ENCODE assay signal across 20 mouse cellular contexts in the genomic region with DNA sequence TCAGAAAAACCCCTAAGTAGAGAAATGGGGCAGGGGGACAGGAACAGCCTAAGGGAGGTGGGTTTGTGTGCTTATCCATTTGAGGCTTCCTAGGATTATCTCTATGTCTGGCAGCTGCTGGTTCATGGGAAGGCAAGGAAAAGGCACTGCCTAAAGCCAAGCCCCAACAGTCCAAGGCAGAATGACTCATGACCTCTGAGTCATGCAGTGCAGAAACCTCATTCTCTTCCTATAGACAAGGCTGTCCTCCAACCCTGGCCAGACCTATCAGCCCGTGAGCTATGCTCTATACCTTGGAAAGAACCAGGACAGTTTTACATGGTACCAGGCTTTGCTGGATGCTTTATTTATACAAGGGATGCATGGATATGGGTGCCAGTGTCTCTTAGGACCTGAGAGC.
DNase-seq lines count a peak whose midpoint lies in the region; ATAC-seq and TF ChIP-seq lines count a peak whose summit lies in the region.
"Had no signal": no experiment of that assay in that cellular context is flagged by ENCODE, and none has a peak within 500 bp of the region (broad histone marks: within the 10 kb centered on the region; RNA-seq: fewer than 3 reads in every experiment).

No protein-coding gene starts in this region.

- no peak overlapping the region for H3K9ac ChIP-seq in stomach, postnatal 0 days (ENCODE audit: low read length)
- H3K9ac ChIP-seq in forebrain, embryonic 12.5 days, result no peak overlapping the region
- H3K9ac ChIP-seq: embryonic facial prominence, embryonic 12.5 days had no signal

- no peak overlapping the region for H3K27ac ChIP-seq in stomach, postnatal 0 days (replicated peaks)
- no peak overlapping the region for H3K27ac ChIP-seq in kidney, adult 2 months (ENCODE audit: insufficient read depth, low read depth, low read length)
- H3K27ac ChIP-seq in forebrain, embryonic 12.5 days, result no peak overlapping the region
- H3K27ac ChIP-seq: embryonic facial prominence, embryonic 10.5 days; embryonic facial prominence, embryonic 12.5 days had no signal

- no peak for TF ChIP-seq EP300 in stomach, postnatal 0 days (optimal IDR thresholded peaks at IDR 0.05)

- ATAC-seq in stomach, postnatal 0 days (ENCODE audit: low FRiP score, low TSS enrichment), result 0 out of 2 replicates have a peak, but pooled peaks have one; percentile 51
- ATAC-seq in forebrain, embryonic 12.5 days (ENCODE audit: low FRiP score), result no peak
- no peak for ATAC-seq in megakaryocyte progenitor cell, adult 5-6 weeks (replicated peaks; ENCODE audit: poor library complexity)
- ATAC-seq: CD4-positive, CD25-positive, alpha-beta regulatory T cell, adult 4 months; forebrain, embryonic 14.5 days; forebrain, embryonic 16.5 days had no signal

- no peak overlapping the region for H3K4me2 ChIP-seq in stomach, postnatal 0 days (replicated peaks; ENCODE audit: low read depth)
- H3K4me2 ChIP-seq in forebrain, embryonic 12.5 days, result no peak overlapping the region
- H3K4me2 ChIP-seq: embryonic facial prominence, embryonic 12.5 days had no signal

- WGBS in stomach, postnatal 0 days, result 64% methylated on average over 1 of the region's 1 CpGs
- 62% methylated on average over 1 of the region's 1 CpGs for WGBS in kidney, adult 2 months
- WGBS in forebrain, embryonic 12.5 days, result 75% methylated on average over 1 of the region's 1 CpGs

- TF ChIP-seq CTCF in stomach, postnatal 0 days (IDR thresholded peaks at IDR 0.05; ENCODE audit: low read depth), result no peak
- TF ChIP-seq CTCF in kidney, adult 2 months (conservative IDR thresholded peaks at IDR 0.05; ENCODE audit: insufficient read depth, insufficient read length, low read depth, low read length), result no peak

- TF ChIP-seq POLR2A in kidney, adult 2 months (IDR thresholded peaks at IDR 0.05; ENCODE audit: low read depth, low read length), result no peak

- DNase-seq in 3T3-L1 (ENCODE audit: low read depth, low spot score) (peak; percentile 65), 416B (ENCODE audit: low read depth) (peak; percentile 63), NIH3T3 (ENCODE audit: low read depth) (peak; percentile 22)
- DNase-seq in stomach, postnatal 0 days (ENCODE audit: low spot score), result no peak
- DNase-seq in kidney, adult 2 months, result no peak
- DNase-seq: adrenal gland, postnatal 10 days; cerebellum, adult 11-12 months; cerebellum, adult 2 months; cerebellum, adult 9-10 months; cerebellum, postnatal 10 days; cerebellum, postnatal 25 days had no signal

- no peaks in the 10 kb centered on the region for H3K9me3 ChIP-seq in stomach, postnatal 0 days (ENCODE audit: control insufficient read depth, low read length)
- no peaks in the 10 kb centered on the region for H3K9me3 ChIP-seq in forebrain, embryonic 12.5 days
- H3K9me3 ChIP-seq: embryonic facial prominence, embryonic 10.5 days; embryonic facial prominence, embryonic 12.5 days; G1E had no signal

- no peaks in the 10 kb centered on the region for H3K36me3 ChIP-seq in stomach, postnatal 0 days (ENCODE audit: control insufficient read depth, insufficient read depth, low read length)
- no peaks in the 10 kb centered on the region for H3K36me3 ChIP-seq in kidney, adult 2 months (ENCODE audit: control insufficient read depth, insufficient read depth, low read length)
- no peaks in the 10 kb centered on the region for H3K36me3 ChIP-seq in forebrain, embryonic 12.5 days (replicated peaks)
- H3K36me3 ChIP-seq: embryonic facial prominence, embryonic 10.5 days; embryonic facial prominence, embryonic 12.5 days; G1E had no signal

- no peak overlapping the region for H3K4me3 ChIP-seq in stomach, postnatal 0 days (ENCODE audit: low read depth, low read length)
- no peak overlapping the region for H3K4me3 ChIP-seq in kidney, adult 2 months (ENCODE audit: insufficient read depth, low read depth, low read length)
- H3K4me3 ChIP-seq in forebrain, embryonic 12.5 days (replicated peaks), result no peak overlapping the region
- H3K4me3 ChIP-seq: embryonic facial prominence, embryonic 10.5 days; embryonic facial prominence, embryonic 12.5 days had no signal

- no peaks in the 10 kb centered on the region for H3K4me1 ChIP-seq in stomach, postnatal 0 days (replicated peaks; ENCODE audit: control insufficient read depth, insufficient read depth)
- H3K4me1 ChIP-seq in kidney, adult 2 months (ENCODE audit: control insufficient read depth, insufficient read depth, low read length), result no peaks in the 10 kb centered on the region
- H3K4me1 ChIP-seq in forebrain, embryonic 12.5 days, result no peaks in the 10 kb centered on the region
- H3K4me1 ChIP-seq: embryonic facial prominence, embryonic 10.5 days; embryonic facial prominence, embryonic 12.5 days had no signal

- H3K27me3 ChIP-seq in stomach, postnatal 0 days (ENCODE audit: control insufficient read depth, insufficient read depth, low read length), result no peaks in the 10 kb centered on the region
- no peaks in the 10 kb centered on the region for H3K27me3 ChIP-seq in kidney, adult 2 months (replicated peaks; ENCODE audit: control insufficient read depth, insufficient read depth, low read length)
- H3K27me3 ChIP-seq in forebrain, embryonic 12.5 days, result no peaks in the 10 kb centered on the region
- H3K27me3 ChIP-seq: CH12.LX; embryonic facial prominence, embryonic 12.5 days had no signal

Comparison
In these comparisons a context has a peak if more than half of its experiments do, and no peak if none do; other contexts are left out.
1. DNase-seq: peak in 3T3-L1 (single experiment), 416B (single experiment) and NIH3T3 (single experiment); none in stomach, postnatal 0 days (single experiment) and kidney, adult 2 months (single experiment).